Mouse (Mus musculus) layer of hippocampus, adult 9-10 months (tissue): ENCODE results near the gene Slc22a3.

ENCODE experiments used
- DNase-seq: peaks from one replicate; pipeline ENCODE4 v3.0.0; 2022; ENCODE audit warnings: low spot score

Gene Slc22a3

DNA sequence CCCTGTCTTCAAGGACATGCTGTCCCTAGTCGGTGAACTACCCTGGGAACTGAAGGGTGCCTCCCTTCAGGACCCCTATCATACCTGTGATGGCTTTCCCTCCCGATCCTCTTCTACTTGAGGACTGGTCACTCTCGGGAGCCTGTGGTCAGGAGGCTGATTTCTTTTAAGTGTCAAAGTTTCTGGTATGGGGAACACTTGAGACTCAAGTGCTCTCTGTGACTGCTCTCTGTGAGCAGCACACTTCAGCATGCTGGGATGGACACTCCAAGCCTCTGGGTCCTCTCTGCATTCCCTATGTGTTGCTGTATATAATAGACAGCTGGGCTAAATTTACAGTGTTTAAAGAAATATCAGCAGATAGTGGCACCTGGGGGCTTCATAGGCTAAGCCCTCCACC lies 39.9 kb downstream of the Slc22a3 start:
- DNase-seq: no peak

DNA sequence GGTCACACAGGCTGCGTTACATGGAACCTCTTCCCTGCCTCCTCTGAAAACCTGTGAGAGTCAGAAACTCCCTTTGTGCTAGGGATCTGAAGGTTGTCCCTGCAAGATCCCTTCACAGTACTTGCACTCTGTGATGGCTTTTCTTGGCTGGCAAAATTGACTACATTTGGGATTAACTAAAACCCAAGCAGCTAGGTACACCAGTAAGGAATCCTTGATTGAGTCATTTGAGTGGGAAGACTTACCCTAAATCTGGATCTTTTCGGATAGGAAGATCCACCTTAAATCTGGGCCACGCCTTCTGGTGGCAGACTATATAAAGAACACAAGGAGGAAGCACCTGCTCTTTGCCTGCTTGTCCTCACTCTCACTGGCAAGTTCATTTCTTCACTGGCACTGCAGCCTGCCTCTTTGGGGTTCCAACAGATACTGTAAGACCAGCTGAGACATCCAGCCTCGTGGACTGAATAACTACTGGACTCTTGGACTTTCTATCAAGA lies 41.0 kb downstream of the Slc22a3 start:
- no peak for DNase-seq

DNA sequence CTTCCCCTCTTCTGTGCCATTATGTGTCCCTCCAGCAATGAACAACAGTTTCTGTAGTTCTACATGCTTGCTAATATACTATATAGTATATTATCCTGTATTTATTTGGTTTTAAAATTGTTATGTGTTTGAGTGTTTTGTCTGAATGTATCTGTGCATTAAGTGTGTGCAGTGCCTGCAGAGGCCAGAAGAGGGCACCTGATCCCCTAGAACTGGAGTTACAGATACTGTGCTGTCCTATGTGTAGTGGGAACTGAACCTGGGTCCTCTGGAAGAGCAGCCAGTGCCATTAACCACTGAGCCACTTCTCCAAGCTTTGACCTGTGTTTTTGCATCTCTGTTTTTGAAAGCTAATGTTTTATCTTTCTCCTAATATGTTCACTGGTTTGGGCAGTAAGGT lies 46.3 kb downstream of the Slc22a3 start:
- no peak for DNase-seq

DNA sequence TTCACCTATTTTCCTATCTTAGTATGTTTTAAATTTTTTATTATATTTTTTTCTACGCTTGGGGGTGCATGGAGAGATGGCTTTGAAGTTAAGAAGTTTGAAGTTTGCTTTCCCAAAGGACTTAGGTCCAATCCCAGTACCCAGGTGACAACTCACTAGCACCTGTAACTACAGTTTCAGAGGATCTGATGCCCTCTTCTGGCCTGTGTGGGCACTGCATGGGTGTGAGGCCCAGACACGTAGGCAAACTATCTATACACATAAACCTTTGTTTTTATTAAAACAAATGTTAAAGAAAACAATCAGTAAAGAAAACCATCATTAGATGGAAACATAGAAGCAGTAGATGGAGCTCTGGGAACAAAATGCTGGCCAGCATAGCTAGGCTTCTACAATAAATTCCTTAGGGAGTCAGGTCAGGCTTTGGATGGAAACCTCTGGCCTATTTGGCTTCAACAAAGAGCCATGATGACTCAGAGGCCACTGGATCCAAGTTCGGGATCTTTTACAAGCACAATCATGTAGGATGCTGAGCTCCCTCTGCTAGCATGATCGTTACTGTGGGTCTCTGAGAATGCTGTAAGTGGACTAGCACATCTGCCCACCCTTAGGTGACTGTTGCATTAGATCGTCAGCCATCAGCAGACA lies 52.2 kb downstream of the Slc22a3 start:
- DNase-seq: no peak

DNA sequence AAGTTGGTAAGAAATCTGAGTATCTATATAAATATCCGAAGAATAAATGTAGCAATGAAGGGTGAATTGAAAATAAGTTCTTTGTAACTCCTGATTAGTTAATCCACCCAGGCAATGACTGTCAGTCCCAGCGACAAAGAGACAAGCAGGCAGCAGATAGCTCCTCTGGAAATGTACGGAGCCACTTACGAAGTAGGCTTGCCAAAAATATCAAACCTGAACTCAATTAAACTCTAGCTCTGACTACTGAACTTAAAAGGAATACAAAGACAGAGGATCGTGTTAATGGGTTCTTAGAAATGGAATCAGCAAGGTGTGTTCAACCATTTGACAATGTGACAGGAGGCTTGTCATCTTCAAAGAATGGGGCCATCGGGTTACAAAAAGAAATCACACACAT lies 53.8 kb downstream of the Slc22a3 start:
- DNase-seq: no peak

DNA sequence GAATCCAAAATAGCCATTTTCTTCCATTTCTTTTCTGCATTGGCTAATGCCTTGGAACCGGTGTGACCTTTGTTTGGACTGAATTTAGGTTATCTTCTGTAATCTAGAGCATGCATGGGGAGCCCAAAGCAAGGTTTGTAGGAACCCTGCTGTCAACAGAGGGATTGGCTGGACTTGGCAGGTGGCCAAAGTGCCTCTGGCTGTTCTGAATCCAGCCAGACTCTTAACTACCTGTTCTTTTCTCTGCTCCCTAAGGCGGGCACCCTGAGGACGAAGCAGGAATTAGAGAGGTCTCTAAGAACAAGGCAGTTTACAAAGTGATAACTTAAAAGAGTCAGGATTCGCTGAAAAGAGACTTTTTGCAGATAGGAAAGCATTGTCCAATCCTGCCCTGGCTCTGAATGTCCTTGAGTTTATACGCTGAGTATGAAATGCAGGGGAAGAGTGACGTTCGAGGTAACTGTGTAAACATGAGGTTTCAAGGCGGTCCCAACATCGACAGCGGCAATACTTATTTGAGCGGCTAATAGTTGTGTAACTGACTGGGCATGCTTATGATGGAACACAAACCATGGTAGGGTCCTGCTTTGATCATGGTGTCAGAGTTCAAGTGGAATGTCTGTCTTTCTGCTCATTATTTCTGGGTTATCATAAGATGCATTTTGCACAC lies 54.5 kb downstream of the Slc22a3 start:
- no peak for DNase-seq

DNA sequence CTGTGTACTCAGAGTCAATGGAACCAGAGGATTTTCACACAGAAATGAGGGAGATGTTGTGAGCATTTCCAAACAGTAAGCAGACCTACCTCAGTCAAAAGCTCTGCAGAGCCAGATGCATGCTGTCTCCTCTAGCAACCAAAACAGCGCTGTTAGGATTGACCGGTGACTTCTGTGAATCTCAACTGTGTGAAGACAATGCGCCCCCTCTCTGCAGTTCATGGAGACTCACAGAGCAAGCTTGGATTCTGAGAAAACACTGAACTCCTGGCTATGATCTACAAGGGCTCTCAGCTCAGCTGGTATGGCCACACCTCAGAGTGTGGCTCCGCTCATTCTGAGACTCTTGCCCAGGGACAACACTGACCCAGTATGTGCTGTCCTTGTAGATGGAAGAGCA lies 56.3 kb downstream of the Slc22a3 start:
- no peak for DNase-seq

DNA sequence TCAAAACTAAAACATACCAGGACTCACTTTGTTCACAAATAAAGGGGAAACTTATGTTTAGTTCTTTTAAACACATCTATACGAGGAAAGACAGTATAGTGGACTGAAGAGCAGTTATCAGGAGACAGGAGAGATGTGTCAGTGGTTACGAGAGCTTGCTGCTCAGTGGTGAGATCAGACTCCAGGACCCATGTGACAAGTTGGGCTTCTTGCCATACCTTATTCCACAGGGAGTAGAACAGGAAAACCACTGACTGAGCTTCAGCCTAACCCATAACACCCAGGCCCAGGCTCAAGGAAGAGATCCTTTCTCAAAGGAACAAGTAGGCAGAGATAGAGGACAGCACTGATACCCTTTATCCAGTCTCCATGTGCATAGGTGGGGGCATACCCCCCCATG lies 62.9 kb downstream of the Slc22a3 start:
- no peak for DNase-seq

DNA sequence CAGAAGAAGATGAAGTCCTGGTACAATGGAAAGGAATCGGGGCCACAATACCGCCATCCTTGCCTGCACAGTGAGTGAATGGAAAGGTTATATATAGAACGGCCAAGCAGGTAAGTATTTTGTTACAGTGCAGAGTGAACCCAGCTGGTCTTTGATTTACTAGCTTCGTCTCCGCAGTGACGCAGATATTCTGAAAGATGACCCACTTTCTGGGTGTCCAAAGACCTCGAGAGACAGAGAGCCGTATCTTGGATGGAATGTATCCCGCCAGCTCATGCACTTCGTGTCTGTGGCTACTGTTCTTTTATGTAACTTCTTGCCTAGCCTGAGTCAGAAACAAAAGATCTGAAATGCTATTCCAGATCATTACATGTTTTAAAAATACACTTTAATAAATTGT lies 69.7 kb downstream of the Slc22a3 start:
- DNase-seq: no peak

DNA sequence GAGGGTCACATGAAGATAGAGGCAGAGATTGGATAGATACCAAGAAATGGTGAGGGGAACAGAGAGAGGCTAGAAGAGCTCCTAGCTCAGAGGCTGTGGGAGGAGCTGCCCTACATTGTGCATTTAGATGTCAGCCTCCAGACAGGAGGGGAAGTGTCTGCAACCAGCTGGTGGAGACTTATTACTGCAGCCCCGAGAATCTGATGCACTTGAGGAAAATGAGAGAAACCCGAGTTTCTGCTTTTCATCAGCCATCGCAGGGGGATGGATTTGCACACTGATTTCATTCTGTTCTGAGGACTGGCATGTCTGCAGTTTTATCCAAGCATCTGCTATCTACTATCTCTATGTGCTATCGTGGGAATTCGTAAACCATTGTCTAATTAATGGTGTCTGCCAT lies 75.8 kb downstream of the Slc22a3 start:
- DNase-seq: no peak

DNA sequence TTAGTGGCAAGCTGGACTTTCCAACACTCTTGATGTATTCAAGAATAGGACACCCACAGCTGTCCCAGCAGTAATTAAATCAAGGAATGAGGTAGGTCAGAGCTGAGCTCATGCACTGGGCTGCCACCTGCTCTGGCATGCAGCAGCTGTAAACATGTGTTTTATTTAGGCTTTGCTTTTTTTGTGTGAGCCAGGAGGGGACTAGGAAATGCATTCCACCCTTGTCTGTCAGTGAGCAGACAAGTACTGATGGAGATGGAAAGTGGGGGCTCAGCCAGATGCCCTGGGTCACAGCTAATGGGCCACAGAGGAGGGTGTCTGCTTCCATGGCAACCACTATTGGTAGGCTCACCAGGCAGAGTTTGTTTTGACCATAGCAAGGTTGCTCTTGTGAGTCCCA lies 79.1 kb downstream of the Slc22a3 start:
- no peak for DNase-seq

DNA sequence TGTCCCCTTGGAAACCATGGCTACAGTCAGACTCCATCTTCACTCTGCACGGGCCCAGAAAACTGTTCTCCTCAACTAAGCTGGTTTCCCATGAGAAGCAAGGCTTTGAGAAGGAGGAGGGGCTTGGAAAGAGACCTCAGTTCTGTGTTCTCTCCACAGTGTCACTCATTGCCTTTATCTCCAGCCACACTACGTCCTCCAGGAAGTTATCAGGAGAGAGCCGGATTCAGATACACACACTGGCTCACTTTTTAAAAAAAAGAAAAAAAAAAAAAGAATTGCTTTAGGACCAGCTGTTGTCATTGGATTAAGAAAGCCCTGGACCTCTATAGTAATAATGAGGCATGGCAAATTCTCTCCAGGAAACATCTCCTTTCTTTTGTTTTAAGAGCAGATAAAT lies 80.3 kb downstream of the Slc22a3 start:
- DNase-seq: no peak

DNA sequence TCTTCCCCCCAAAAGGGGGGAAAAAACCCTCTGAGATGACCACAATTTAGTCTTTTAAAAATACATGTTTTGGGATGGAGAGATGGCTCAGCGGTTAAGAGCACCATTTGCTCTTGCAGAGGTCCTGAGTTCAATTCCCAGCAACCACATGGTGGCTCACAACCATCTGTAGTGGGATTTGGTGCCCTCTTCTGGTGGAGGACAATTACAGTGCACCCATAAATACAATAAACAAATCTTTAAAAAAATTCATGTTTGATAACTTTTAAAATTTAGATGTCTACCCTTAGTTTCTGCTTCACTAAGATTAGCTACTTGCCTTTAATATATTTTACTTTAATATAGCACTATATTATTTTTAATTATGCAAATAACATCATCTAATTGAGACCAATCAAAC lies 85.4 kb downstream of the Slc22a3 start:
- no peak for DNase-seq

DNA sequence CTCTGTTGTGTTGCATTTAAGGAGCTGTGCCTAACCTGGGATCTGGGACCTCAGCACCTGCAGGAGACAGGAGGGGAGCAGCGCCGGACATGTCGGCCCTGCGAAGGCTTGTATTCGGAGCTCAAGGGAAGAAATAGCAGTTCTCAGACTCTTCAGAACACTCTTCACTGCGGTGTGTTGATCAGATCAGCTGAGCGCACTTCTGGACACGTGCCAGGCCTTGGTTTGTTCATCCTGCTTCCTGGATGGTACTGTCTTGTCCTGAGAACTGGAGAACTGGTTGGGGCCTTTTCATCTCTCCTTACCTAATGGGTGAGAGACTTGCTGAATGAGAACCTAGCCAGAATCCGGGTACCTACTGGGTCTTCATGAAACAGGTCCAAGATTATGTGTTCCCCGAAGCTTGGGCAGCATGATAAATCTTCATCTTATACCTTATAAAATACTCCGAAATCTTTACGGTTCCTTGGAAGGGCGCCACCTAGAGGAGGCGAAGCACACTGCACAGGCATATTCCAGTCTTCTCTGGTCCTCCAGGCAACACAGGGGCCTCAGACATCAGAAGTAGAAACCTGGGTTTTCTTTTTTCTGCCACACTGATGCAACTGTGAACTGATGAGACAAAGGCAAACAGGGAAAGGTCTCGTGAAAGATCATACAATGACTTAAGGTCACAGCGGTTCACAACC lies 86.5 kb downstream of the Slc22a3 start:
- DNase-seq: no peak

DNA sequence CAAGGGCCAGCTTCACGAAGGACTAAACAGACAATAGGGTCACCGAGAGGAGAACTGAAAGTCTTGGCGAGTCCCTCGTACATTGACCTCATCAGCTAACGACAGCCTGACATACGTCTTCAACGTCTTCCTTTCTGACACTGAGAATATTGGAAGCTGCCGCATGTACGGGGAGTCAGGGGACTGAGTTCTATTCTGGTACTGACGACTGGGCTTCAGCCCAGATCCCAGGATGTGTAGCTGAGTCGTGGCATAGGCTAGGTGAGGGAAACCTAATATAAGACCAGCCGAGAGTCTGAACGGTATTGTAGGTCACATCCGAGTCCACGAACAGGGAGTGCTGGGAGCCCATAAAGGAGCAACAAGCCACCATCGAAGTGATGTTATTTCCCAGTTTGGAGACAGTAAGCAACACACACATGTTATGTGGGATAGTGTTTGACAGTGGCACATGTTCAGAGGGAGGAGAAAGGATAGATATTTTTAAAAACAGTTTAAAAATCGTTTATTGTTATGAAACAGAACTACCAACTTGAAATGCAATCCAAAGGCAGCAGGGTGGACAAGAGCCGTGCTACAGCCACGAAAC lies 87.9 kb downstream of the Slc22a3 start:
- DNase-seq: no peak

DNA sequence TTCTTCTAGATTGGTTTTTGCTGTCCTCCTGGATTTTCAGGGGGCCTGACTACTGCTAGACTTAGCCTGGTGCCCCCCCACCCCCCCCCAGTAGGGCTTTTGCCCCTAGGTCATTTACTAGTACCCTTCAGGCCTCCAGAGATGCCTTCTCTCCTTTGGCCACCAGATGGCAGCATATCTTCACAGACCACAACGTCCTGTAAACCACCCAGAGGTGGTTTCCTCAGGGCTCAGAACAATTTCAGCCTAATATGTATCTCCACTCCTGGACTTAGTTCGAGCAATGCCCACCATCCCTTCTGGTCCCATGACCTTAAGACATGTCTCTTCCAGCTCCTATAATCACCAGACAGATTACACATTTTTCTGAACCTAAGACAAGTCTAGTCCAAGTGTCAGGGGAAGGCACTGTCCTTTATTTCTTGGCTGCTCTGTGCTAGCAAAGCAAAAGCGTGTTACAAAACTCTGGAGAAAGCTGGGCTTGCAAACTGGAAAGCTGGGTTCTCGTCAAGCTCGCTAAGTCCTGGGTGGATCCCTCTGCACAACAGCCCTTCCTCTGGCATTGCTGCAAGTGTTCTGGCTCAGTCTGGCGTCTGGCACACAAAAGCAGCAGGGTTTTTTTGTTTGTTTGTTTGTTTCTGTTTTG lies 91.1 kb downstream of the Slc22a3 start:
- peak; percentile 61 for DNase-seq

DNA sequence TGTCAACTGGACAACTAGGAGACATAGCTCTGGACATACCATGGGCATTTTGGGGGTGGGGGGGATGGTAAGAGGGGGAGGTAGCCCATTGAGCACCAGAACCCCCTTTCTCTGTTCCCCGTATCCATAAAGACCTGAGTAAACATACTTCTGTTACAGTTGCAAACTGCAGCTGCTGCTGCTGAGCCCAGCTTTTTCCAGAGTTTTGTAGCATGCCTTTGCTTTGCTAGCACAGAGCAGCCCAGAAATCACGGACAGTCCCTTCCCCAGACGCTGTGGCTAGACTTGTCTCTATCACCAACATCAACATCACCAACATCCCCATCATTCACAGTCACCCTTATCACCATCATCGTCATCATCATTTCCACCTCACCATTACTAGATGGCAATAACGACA lies 91.8 kb downstream of the Slc22a3 start:
- DNase-seq: no peak

DNA sequence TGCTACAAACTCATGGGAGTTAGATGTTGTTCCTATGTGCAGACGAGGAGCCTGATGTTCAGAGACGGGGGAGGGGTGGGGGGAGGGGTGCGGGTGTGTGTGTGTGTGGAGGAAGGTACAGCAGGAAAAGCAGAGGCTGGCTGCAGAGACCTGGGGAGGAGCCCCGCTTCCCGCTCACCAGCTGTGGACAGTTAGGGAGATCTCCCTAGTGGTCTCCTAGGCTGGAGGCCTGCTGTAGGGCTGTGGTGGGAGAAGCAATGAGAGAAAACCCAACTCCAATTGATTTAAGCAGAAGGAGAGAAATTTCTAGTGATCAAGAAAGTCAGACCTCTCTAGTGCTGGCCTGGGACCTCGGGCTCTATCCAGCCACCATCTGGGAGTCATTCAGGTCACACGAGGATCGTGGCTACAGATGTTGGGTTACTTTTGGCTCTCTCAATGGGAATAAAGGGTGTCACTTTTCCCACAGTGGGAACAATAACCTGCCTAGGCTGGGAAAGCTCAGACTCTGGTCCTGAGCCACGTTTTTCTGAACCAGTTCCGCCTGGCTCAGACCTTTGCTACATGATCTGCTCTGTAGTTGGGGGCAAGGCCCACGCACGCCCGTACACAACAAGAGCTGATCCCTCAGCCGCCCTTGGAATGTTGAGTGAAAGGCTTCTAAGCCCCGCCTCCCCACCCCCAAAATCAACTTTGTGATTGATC lies 92.3 kb downstream of the Slc22a3 start:
- no peak for DNase-seq

DNA sequence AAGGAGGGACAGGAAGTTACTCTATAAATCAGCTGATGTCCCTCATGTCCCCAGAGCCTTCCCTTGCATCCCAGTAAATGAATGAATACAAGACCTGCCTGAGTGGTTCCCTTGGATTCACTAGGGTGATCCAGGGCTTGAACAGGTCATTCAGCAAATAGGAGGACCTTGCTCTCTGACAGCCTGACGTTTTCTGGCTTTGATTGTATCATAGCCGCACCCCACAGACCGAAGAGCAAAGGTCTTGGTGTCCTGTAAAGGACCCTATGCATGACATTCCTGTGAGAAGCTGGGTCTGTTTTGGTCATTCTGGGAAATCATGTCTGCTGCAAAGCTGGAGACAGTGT lies 94.6 kb downstream of the Slc22a3 start:
- DNase-seq: no peak

DNA sequence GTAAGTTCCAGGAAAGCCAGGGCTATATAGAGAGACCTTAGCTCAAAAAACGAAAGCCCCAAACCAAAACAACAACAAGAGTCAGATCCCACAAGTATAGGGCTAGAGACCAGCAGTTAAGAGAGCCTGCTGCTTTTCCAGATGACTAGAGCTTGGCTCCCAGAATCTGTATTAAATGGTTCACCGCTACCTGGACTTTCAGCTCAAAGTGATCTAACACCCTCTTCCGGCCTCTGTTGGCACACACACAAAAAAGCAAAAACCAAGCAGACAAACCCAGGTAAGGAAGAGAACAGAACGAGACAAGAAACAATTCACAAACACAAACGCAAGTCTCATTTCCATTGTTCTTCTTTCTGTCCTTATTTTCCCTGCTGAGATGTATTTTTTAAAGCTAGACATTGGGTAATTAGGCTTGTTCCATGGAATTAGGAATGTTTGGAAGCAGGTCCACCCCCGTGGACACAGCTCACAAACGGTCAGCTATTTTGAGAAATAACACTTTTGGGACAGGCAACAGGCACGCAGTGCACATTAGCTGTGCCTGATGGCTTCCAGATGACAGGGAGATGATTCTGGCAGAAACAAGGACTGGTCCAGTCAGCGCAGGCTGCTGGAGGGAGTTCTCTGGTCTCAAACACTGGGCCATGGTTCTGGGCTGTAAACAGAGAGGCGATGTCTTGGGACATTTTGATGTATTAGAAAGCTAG lies 95.2 kb downstream of the Slc22a3 start:
- no peak for DNase-seq

DNA sequence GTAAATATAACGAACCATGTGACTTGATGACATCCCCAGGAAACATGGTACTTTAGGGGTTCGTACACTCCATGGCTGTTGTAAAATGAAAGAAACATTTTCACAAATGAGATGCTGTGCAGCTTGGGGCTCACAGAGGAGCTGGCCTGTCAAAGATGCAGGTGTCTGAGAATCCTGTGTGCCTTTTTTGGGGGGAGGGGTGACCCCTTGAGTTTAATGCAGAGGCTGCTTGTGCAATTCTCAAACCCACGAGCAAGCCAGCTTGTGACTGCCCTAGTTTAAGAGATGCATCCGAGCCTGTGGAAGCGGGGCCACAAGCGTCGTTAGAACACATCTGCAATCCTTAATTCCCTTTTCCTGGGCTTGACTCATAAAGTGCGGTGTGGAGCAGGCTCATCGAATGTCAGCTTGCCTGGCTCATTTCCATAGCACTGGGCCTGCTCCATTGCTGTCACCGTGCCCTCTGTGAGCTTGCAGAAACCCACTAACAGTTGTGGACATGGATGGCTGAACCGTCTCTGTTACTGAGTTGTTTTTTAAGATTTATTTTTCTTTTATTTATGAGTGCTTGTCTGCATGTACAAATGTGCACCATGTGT lies 98.1 kb downstream of the Slc22a3 start:
- no peak for DNase-seq
